ENCODE assay signal across 8 mouse cellular contexts in genomic region chr17:8051247-8051646, GRCm38 (mm10).
A peak's percentile ranks its signal among the peaks of the same experiment; 100 is the strongest.
DNase-seq lines count a peak whose midpoint lies in the region; ATAC-seq and TF ChIP-seq lines count a peak whose summit lies in the region.
"Not testable (repeated sequence)": the region's sequence is repeated elsewhere in the genome, so short reads cannot be mapped to it uniquely, and the experiment has no call there.

No protein-coding gene starts in this region.

- H3K9me3 ChIP-seq in hindbrain, embryonic 11.5 days (ENCODE audit: control insufficient read depth, low read length) = not testable (repeated sequence)

- H3K27ac ChIP-seq in cerebellum, adult 2 months (ENCODE audit: insufficient read depth, low read length); hindbrain, embryonic 11.5 days (ENCODE audit: low read depth, low read length): not testable (repeated sequence)

- H3K4me3 ChIP-seq in cerebellum, adult 2 months (replicated peaks; ENCODE audit: insufficient read depth, low read depth, low read length); hindbrain, embryonic 11.5 days (ENCODE audit: low read depth, low read length): not testable (repeated sequence)

- TF ChIP-seq CTCF in cerebellum, adult 2 months (IDR thresholded peaks at IDR 0.05; ENCODE audit: borderline replicate concordance, insufficient read depth, low read depth, low read length) = peak; percentile 59; the same call in 1 of the 2 replicates

- 22% methylated on average over 3 of the region's 3 CpGs for WGBS in cerebellum, adult 2 months
- WGBS in hindbrain, embryonic 11.5 days = 40% methylated on average over 3 of the region's 3 CpGs

- not testable (repeated sequence) for H3K36me3 ChIP-seq in hindbrain, embryonic 11.5 days (ENCODE audit: control insufficient read depth, insufficient read depth, low read length)

- H3K4me1 ChIP-seq in cerebellum, adult 2 months (ENCODE audit: control insufficient read depth, insufficient read depth, low read length); hindbrain, embryonic 11.5 days (replicated peaks; ENCODE audit: control insufficient read depth, insufficient read depth, low read length): not testable (repeated sequence)

- peak; percentile 24 for DNase-seq in MEL-GATA-1-ER (ENCODE audit: extremely low read depth, low read depth)
- DNase-seq in cerebellum, adult 2 months = peak; percentile 75 to 84
- peak; percentile 46 for DNase-seq in forelimb bud, embryonic 11.5 days (ENCODE audit: low read depth, low spot score)
- peak; percentile 30 for DNase-seq in hindbrain, embryonic 11.5 days (ENCODE audit: low spot score)
- peak; percentile 69 to 75 for DNase-seq in layer of hippocampus, adult 8-10 months (ENCODE audit: low spot score in 2 of 2)
- DNase-seq in lung, postnatal 10 days = peak; percentile 91
- peak; percentile 79 for DNase-seq in ovary, postnatal 14 days (ENCODE audit: low spot score)
- DNase-seq in thymus, postnatal 25 days = peak; percentile 87

- H3K9ac ChIP-seq in hindbrain, embryonic 11.5 days (ENCODE audit: low read depth, low read length) = not testable (repeated sequence)

- not testable (repeated sequence) for H3K4me2 ChIP-seq in hindbrain, embryonic 11.5 days (replicated peaks; ENCODE audit: low read depth, low read length)

- ATAC-seq in hindbrain, embryonic 11.5 days (ENCODE audit: low FRiP score) = not testable (repeated sequence)

- TF ChIP-seq POLR2A in cerebellum, adult 2 months (IDR thresholded peaks at IDR 0.05; ENCODE audit: borderline replicate concordance, insufficient read depth, low read length) = not testable (repeated sequence)

- H3K27me3 ChIP-seq in cerebellum, adult 2 months (ENCODE audit: control insufficient read depth, insufficient read depth, low read length); hindbrain, embryonic 11.5 days (ENCODE audit: control insufficient read depth, insufficient read depth, low read length): not testable (repeated sequence)

Comparison
In these comparisons a context has a peak if more than half of its experiments do, and no peak if none do; other contexts are left out.
1. DNase-seq: peak in every context shown above with its lines; median percentile 91 in lung, postnatal 10 days; 87 in thymus, postnatal 25 days; 80 in cerebellum, adult 2 months; 79 in ovary, postnatal 14 days; 72 in layer of hippocampus, adult 8-10 months; 46 in forelimb bud, embryonic 11.5 days; 30 in hindbrain, embryonic 11.5 days; 24 in MEL-GATA-1-ER.